8 mouse cellular contexts compared by ENCODE assay signal in genomic region chr8:122906463-122907021, GRCm38 (mm10). TPM values are rescaled to one million over a fixed set of nuclear protein-coding genes. Genes with fewer than 3 reads are reported as not detected.
DNase-seq lines count a peak whose midpoint lies in the region; ATAC-seq lines count a peak whose summit lies in the region.

No protein-coding gene starts in this region.

- peak; percentile 97 for DNase-seq in adipocyte (ENCODE audit: low spot score)
- DNase-seq in embryo, embryonic 10 days (ENCODE audit: low spot score) = peak; percentile 86
- peak; percentile 88 for DNase-seq in gastrocnemius, postnatal 14 days
- DNase-seq in left cerebral cortex, postnatal 10 days (ENCODE audit: extremely low spot score in 1 of 2, low spot score in 2 of 2) = peak; percentile 89 to 92
- DNase-seq in mesoderm, embryonic 11.5 days (ENCODE audit: low read depth, low spot score) = peak; percentile 83
- peak; percentile 82 to 87 for DNase-seq in right cerebral cortex, postnatal 36 days (ENCODE audit: low spot score in 2 of 2)
- peak; percentile 69 for DNase-seq in yolk sac, embryonic 10.5 days (ENCODE audit: low spot score)

- peak; percentile 86 for ATAC-seq in inflammation-experienced regulatory T-cells, adult 6 months

- intact Hi-C loops in gastrocnemius, postnatal 14 days (cut with DNase I; ENCODE audit: low total_unique reads) = loop anchor here (2.0 kb wide), 1 partner anchor 158 kb away; no protein-coding TSS in a partner anchor
- intact Hi-C loops in left cerebral cortex, postnatal 10 days (cut with DNase I) = loop anchor here (5.0 kb wide), 1 partner anchor 136 kb away; the partner anchor contains the start of gene Ankrd11

RNA-seq across cellular contexts. Expression of gene Cdh15, which starts 58.8 kb away (rescaled TPM):
- total RNA-seq in gastrocnemius, postnatal 14 days (2021) = 10 to 100 TPM; 16.2 to 20.9 TPM
- polyA plus RNA-seq in inflammation-experienced regulatory T-cells, adult 6 months (2017; shearing (Covaris generic)) = under 1 TPM in 2 of 3 experiments, not detected in 1; 0.67 to 0.81 TPM
- 1 to 10 TPM; 2.4 to 2.9 TPM for total RNA-seq in left cerebral cortex, postnatal 10 days (2021)

Comparison
In these comparisons a context has a peak if more than half of its experiments do, and no peak if none do; other contexts are left out.
1. Peak in every context shown above with its lines: DNase-seq and ATAC-seq.
2. RNA of gene Cdh15, which starts 58.8 kb away (total RNA-seq): 16.2 to 20.9 TPM in gastrocnemius, postnatal 14 days; 2.4 to 2.9 TPM in left cerebral cortex, postnatal 10 days; every median in the first group is over 4 times any median in the second.